Mouse (Mus musculus): ENCODE data around the gene Suclg1. TPM values are rescaled to one million over a fixed set of nuclear protein-coding genes. Genes with fewer than 3 reads are reported as not detected.
A peak's percentile ranks its signal among the peaks of the same experiment; 100 is the strongest.

Gene Suclg1
- total and polyA plus RNA-seq, 3 experiments: 114 to 169 (median 116) TPM

- peaks cover 64% of the 10 kb centered on the region for H3K79me2 ChIP-seq (replicated peaks; ENCODE audit: control insufficient read depth, extremely low read depth, insufficient read depth, poor library complexity, severe bottlenecking)
- in situ Hi-C loops (cut with MboI; ENCODE audit: low pct_ligation_motif_present, low pct_unique_long_range_greater_than_20kb, low sequenced_read_pairs) (no loop called here), dilution Hi-C loops (cut with MboI; ENCODE audit: extremely low pct_ligation_motif_present, extremely low pct_unique_long_range_greater_than_20kb, low sequenced_read_pairs) (no loop called here)
- DNase-seq (ENCODE audit: extremely low read depth): no peak
- no peak overlapping the region for H3K27ac ChIP-seq (ENCODE audit: insufficient read depth, low read depth)
- H3K4me1 ChIP-seq (ENCODE audit: control insufficient read depth in 1 of 2, insufficient read depth in 2 of 2): peaks cover 18 to 57% of the 10 kb centered on the region in 2 experiments
- peaks cover 6% of the 10 kb centered on the region for H3K9me3 ChIP-seq (replicated peaks; ENCODE audit: low read length)
- TF ChIP-seq ELF1 (IDR thresholded peaks at IDR 0.05; ENCODE audit: low read depth, low read length): no peak
- TF ChIP-seq E2F4 (IDR thresholded peaks at IDR 0.05; ENCODE audit: insufficient replicate concordance, low read depth, low read length): no peak
- H3K4me3 ChIP-seq (replicated peaks in 1 of 3; ENCODE audit: low read depth in 2 of 3, low read length in 2 of 3, poor library complexity in 1 of 3): no peak overlapping the region
- H3K4me2 ChIP-seq (ENCODE audit: insufficient read depth, low read depth, poor library complexity, severe bottlenecking): no peak overlapping the region
- no peaks in the 10 kb centered on the region for H3K27me3 ChIP-seq (replicated peaks)
- H3K36me3 ChIP-seq (replicated peaks in 1 of 2; ENCODE audit: control insufficient read depth in 1 of 2, insufficient read depth in 1 of 2, low read length in 1 of 2): peaks cover 0 to 21% of the 10 kb centered on the region in 2 experiments
- H3K9ac ChIP-seq (ENCODE audit: insufficient read depth, low read depth): no peak overlapping the region
These were observed 3.2 kb downstream of the Suclg1 start for GRCm38 (mm10) chr6:73251336-73251735.

DNA sequence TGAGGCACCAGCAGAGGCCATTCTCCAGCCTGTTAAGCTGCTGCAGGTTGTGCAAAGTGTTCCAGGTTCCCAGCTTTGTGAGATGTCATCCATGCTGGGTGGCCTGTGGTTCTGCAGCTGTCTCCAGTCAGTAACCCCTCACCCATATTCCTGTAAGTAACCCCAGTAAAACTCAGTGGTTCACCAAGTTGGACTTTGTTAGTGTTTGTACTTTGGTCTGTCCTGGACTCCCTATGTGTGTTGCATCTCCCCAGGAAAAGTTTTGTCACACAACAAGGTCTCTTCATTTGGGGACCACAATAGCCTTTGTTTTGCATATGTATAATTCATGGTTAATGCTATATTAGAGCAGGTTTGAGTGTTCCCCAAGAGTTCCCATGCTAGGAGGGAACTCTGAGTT is 4.2 kb downstream of the Suclg1 start:
- peaks cover 4 to 32% of the 10 kb centered on the region in 2 experiments for H3K36me3 ChIP-seq (replicated peaks in 1 of 2; ENCODE audit: control insufficient read depth in 1 of 2, insufficient read depth in 1 of 2, low read length in 1 of 2)
- peaks cover 64% of the 10 kb centered on the region for H3K79me2 ChIP-seq (replicated peaks; ENCODE audit: control insufficient read depth, extremely low read depth, insufficient read depth, poor library complexity, severe bottlenecking)
- no peak for DNase-seq (ENCODE audit: extremely low read depth)
- no peak overlapping the region for H3K4me2 ChIP-seq (ENCODE audit: insufficient read depth, low read depth, poor library complexity, severe bottlenecking)
- peaks cover 6% of the 10 kb centered on the region for H3K9me3 ChIP-seq (replicated peaks; ENCODE audit: low read length)
- peaks cover 18 to 66% of the 10 kb centered on the region in 2 experiments for H3K4me1 ChIP-seq (ENCODE audit: control insufficient read depth in 1 of 2, insufficient read depth in 2 of 2)
- H3K4me3 ChIP-seq (replicated peaks in 1 of 3; ENCODE audit: low read depth in 2 of 3, low read length in 2 of 3, poor library complexity in 1 of 3): no peak overlapping the region
- no peak overlapping the region for H3K9ac ChIP-seq (ENCODE audit: insufficient read depth, low read depth)
- in situ Hi-C loops (cut with MboI; ENCODE audit: low pct_ligation_motif_present, low pct_unique_long_range_greater_than_20kb, low sequenced_read_pairs) (no loop called here), dilution Hi-C loops (cut with MboI; ENCODE audit: extremely low pct_ligation_motif_present, extremely low pct_unique_long_range_greater_than_20kb, low sequenced_read_pairs) (no loop called here)
- no peaks in the 10 kb centered on the region for H3K27me3 ChIP-seq (replicated peaks)
- no peak overlapping the region for H3K27ac ChIP-seq (ENCODE audit: insufficient read depth, low read depth)
- TF ChIP-seq NELFE (IDR thresholded peaks at IDR 0.05; ENCODE audit: low read depth, low read length) (no peak), MAZ (IDR thresholded peaks at IDR 0.05; ENCODE audit: low read depth, low read length) (no peak), JUND (conservative IDR thresholded peaks at IDR 0.05; ENCODE audit: low read depth, low read length) (no peak), RAD21 (IDR thresholded peaks at IDR 0.05; ENCODE audit: low read depth, low read length) (no peak), SMC3 (IDR thresholded peaks at IDR 0.05; ENCODE audit: low read depth, low read length) (no peak), MYC (IDR thresholded peaks at IDR 0.05; ENCODE audit: low read depth, low read length) (no peak), HCFC1 (IDR thresholded peaks at IDR 0.05; ENCODE audit: low read depth, low read length) (no peak), TBP (conservative IDR thresholded peaks at IDR 0.05; ENCODE audit: low read depth, low read length) (no peak), ELF1 (IDR thresholded peaks at IDR 0.05; ENCODE audit: low read depth, low read length) (no peak), USF2 (conservative IDR thresholded peaks at IDR 0.05; ENCODE audit: low read depth, low read length) (no peak)

GRCm38 (mm10) chr6:73253006-73253405 is 4.8 kb downstream of the Suclg1 start:
- DNase-seq (ENCODE audit: extremely low read depth): peak; percentile 63
- Histone ChIP-seq H3K79me2 (replicated peaks; ENCODE audit: control insufficient read depth, extremely low read depth, insufficient read depth, poor library complexity, severe bottlenecking) (peaks cover 64% of the 10 kb centered on the region), H3K9me3 (replicated peaks; ENCODE audit: low read length) (peaks cover 6% of the 10 kb centered on the region), H3K36me3 (replicated peaks in 1 of 2; ENCODE audit: control insufficient read depth in 1 of 2, insufficient read depth in 1 of 2, low read length in 1 of 2) (peaks cover 7 to 38% of the 10 kb centered on the region in 2 experiments), H3K27ac (ENCODE audit: insufficient read depth, low read depth) (0 out of 2 replicates have a peak overlapping the region, but pooled peaks have one; percentile 18), H3K4me3 (replicated peaks in 1 of 3; ENCODE audit: low read depth in 2 of 3, low read length in 2 of 3, poor library complexity in 1 of 3) (no peak overlapping the region), H3K4me2 (ENCODE audit: insufficient read depth, low read depth, poor library complexity, severe bottlenecking) (no peak overlapping the region), H3K27me3 (replicated peaks) (no peaks in the 10 kb centered on the region), H3K4me1 (ENCODE audit: control insufficient read depth in 1 of 2, insufficient read depth in 2 of 2) (peaks cover 18 to 66% of the 10 kb centered on the region in 2 experiments), H3K9ac (ENCODE audit: insufficient read depth, low read depth) (no peak overlapping the region)
- dilution Hi-C loops (cut with MboI; ENCODE audit: extremely low pct_ligation_motif_present, extremely low pct_unique_long_range_greater_than_20kb, low sequenced_read_pairs): no loop called here
- in situ Hi-C loops (cut with MboI; ENCODE audit: low pct_ligation_motif_present, low pct_unique_long_range_greater_than_20kb, low sequenced_read_pairs): no loop called here
- TF ChIP-seq IRF4 (IDR thresholded peaks at IDR 0.05; ENCODE audit: low read depth, low read length) (peak; percentile 81), UBTF (IDR thresholded peaks at IDR 0.05; ENCODE audit: low read depth, low read length) (no peak), MEF2A (IDR thresholded peaks at IDR 0.05; ENCODE audit: borderline replicate concordance, low read depth, low read length) (no peak), MAZ (IDR thresholded peaks at IDR 0.05; ENCODE audit: low read depth, low read length) (no peak), MAX (IDR thresholded peaks at IDR 0.05; ENCODE audit: low read length) (peak; percentile 28; the same call in 1 of the 2 replicates), BHLHE40 (IDR thresholded peaks at IDR 0.05; ENCODE audit: low read depth, low read length) (peak; percentile 13; the same call in 1 of the 2 replicates), ETS1 (conservative IDR thresholded peaks at IDR 0.05; ENCODE audit: low read depth, low read length) (no peak; the same call in 1 of the 2 replicates), JUND (conservative IDR thresholded peaks at IDR 0.05; ENCODE audit: low read depth, low read length) (peak; percentile 58), POLR2A (IDR thresholded peaks at IDR 0.05; ENCODE audit: low read depth, low read length) (no peak), ELF1 (IDR thresholded peaks at IDR 0.05; ENCODE audit: low read depth, low read length) (peak; percentile 68), ZNF384 (IDR thresholded peaks at IDR 0.05; ENCODE audit: low read depth, low read length) (no peak), GABPA (IDR thresholded peaks at IDR 0.05; ENCODE audit: insufficient replicate concordance, low read depth, low read length) (no peak), TCF12 (IDR thresholded peaks at IDR 0.05; ENCODE audit: low read depth, low read length) (peak; percentile 64), EP300 (IDR thresholded peaks at IDR 0.05; ENCODE audit: low read length) (peak; percentile 85), MYC (IDR thresholded peaks at IDR 0.05; ENCODE audit: low read depth, low read length) (peak; percentile 56; the same call in 1 of the 2 replicates), SIN3A (IDR thresholded peaks at IDR 0.05; ENCODE audit: low read length) (no peak), JUN (IDR thresholded peaks at IDR 0.05; ENCODE audit: insufficient read depth, low read depth, low read length) (peak; percentile 30; the same call in 1 of the 2 replicates)

Data from CH12.LX (cell line).